Mouse (Mus musculus) stomach, postnatal 0 days (tissue): Measurements from ENCODE around the gene Gnat2.

Experiments used
- CTCF ChIP-seq: IDR thresholded peaks from 2 replicates; pipeline ENCODE4 v1.5.1; 2016; ENCODE audit warnings: antibody characterized with exemption, low read depth, mild to moderate bottlenecking, moderate library complexity
- EP300 ChIP-seq: optimal IDR thresholded peaks from 2 replicates; pipeline ENCODE3; 2016; ENCODE audit warnings: antibody characterized with exemption

- TF ChIP-seq CTCF = no peak
- no peak for TF ChIP-seq EP300
Measured at GRCm38 (mm10) chr3:108094976-108095760, 2.6 kb downstream of the Gnat2 start.
